Mouse (Mus musculus) ES-Bruce4 (cell line): Measurements from ENCODE around the gene Fkbpl. TPM values are rescaled to one million over a fixed set of nuclear protein-coding genes. Genes with fewer than 3 reads are reported as not detected.

Experiments
- H3K27ac ChIP-seq: 2 replicates; pipeline ENCODE4 v1.5.1; 2012; ENCODE audit warnings: low read length, inconsistent platforms; ENCODE audit not compliant: insufficient read depth
- H3K27me3 ChIP-seq: 2 replicates; pipeline ENCODE4 v1.6.1; 2012; ENCODE audit warnings: mild to moderate bottlenecking, low read length, inconsistent platforms; ENCODE audit not compliant: control insufficient read depth, poor library complexity, insufficient read depth, severe bottlenecking
- H3K36me3 ChIP-seq: 2 replicates; pipeline ENCODE4 v1.6.1; 2012; ENCODE audit warnings: inconsistent platforms, mild to moderate bottlenecking, low read length, moderate library complexity; ENCODE audit not compliant: control insufficient read depth, poor library complexity, insufficient read depth, severe bottlenecking
- H3K4me1 ChIP-seq: one replicate; pipeline ENCODE4 v1.8.1; 2011; ENCODE audit warnings: low read length; ENCODE audit not compliant: control insufficient read depth, insufficient read depth
- H3K4me3 ChIP-seq: 2 replicates; pipeline ENCODE4 v1.5.1; 2011; ENCODE audit warnings: low read depth, mild to moderate bottlenecking, low read length
- H3K9ac ChIP-seq: 2 replicates; pipeline ENCODE4 v1.6.1; 2012; ENCODE audit warnings: low read depth, mild to moderate bottlenecking, inconsistent platforms; ENCODE audit not compliant: poor library complexity, severe bottlenecking
- H3K9me3 ChIP-seq: replicated peaks from 2 replicates; pipeline ENCODE4 v1.6.1; 2012; ENCODE audit warnings: mild to moderate bottlenecking, low read length, inconsistent platforms; ENCODE audit not compliant: control insufficient read depth, poor library complexity, insufficient read depth, severe bottlenecking
- CTCF ChIP-seq: IDR thresholded peaks from one replicate; pipeline ENCODE4 v1.8.1; 2011; ENCODE audit warnings: low read depth, low read length
- EP300 ChIP-seq: IDR thresholded peaks from 2 replicates; pipeline ENCODE4 v1.6.1; 2011; ENCODE audit warnings: low read depth, low read length; ENCODE audit not compliant: insufficient read depth
- POLR2A ChIP-seq: IDR thresholded peaks from one replicate; pipeline ENCODE4 v1.8.1; 2011; ENCODE audit warnings: low read length; ENCODE audit not compliant: insufficient read depth
- polyA plus RNA-seq: library from polyadenylated mRNA; stranded (reverse); fragments of >200 nt; gene quantifications from 2 replicates; pipeline ENCODE4 v1.2.4, GENCODE M21; 2011; ENCODE audit warnings: low read depth; ENCODE audit not compliant: missing spikeins, insufficient read depth, insufficient read length

The Fkbpl gene
- polyA plus RNA-seq, 1 experiment, result 16.5 TPM

DNA sequence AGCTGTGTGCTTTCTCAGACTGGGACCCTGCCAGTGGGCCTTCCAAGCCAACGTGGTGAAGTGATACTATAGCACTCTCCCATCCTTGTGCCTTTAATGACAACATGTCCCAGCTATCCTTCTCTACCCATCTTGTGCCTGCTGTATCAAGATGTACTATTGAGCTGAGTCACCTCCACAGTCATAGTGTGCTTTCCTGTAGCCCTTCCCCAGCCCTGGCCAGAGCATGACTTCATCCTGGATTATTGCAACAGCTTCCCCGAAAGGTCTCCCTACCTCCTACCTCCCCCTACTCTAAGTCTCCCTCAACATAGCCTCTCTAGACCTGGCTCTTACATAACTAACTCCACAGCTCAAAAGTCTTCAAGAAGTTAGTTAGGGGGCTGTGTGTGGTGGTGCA, 8.9 kb upstream of the Fkbpl start:
- Histone ChIP-seq H3K27me3 (peaks cover 2% of the 10 kb centered on the region; the same call in 1 of the 2 replicates), H3K27ac (no peak overlapping the region), H3K9ac (no peak overlapping the region), H3K9me3 (no peaks in the 10 kb centered on the region), H3K4me3 (no peak overlapping the region), H3K4me1 (no peaks in the 10 kb centered on the region), H3K36me3 (no peaks in the 10 kb centered on the region)
- TF ChIP-seq POLR2A (no peak), CTCF (no peak)

DNA sequence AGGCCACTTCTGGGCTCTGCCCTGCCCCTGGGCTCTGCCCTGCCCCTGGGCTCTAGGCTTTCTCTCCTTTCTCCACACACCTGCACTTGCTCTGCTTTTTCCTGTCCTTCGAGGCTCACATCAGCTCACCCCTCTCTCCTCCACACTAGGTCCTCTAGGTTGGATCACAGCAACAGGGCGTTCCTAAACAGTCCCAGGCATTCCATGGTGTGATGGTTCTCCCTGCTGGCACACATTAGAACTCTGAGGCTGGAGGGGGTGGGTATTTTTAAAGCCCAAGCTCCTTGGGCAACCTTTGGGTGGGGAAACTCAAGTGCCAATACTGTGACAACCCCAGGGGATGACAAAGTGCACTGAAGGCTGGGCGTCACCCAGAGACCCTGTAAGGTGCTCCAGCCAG, 7.1 kb upstream of the Fkbpl start:
- no peaks in the 10 kb centered on the region for H3K27me3 ChIP-seq
- H3K9ac ChIP-seq, result no peak overlapping the region
- no peak overlapping the region for H3K4me3 ChIP-seq
- H3K36me3 ChIP-seq, result no peaks in the 10 kb centered on the region
- H3K27ac ChIP-seq, result no peak overlapping the region
- no peak for TF ChIP-seq CTCF
- TF ChIP-seq POLR2A, result no peak
- TF ChIP-seq EP300, result no peak
- no peaks in the 10 kb centered on the region for H3K9me3 ChIP-seq
- no peaks in the 10 kb centered on the region for H3K4me1 ChIP-seq

GRCm38 (mm10) chr17:34639461-34640255, 4.9 kb upstream of the Fkbpl start:
- H3K27ac ChIP-seq, result no peak overlapping the region
- no peak overlapping the region for H3K4me3 ChIP-seq
- H3K9me3 ChIP-seq, result no peaks in the 10 kb centered on the region
- no peaks in the 10 kb centered on the region for H3K36me3 ChIP-seq
- no peaks in the 10 kb centered on the region for H3K4me1 ChIP-seq
- H3K9ac ChIP-seq, result no peak overlapping the region
- no peak for TF ChIP-seq EP300
- TF ChIP-seq POLR2A, result no peak
- no peak for TF ChIP-seq CTCF
- H3K27me3 ChIP-seq, result no peaks in the 10 kb centered on the region

DNA sequence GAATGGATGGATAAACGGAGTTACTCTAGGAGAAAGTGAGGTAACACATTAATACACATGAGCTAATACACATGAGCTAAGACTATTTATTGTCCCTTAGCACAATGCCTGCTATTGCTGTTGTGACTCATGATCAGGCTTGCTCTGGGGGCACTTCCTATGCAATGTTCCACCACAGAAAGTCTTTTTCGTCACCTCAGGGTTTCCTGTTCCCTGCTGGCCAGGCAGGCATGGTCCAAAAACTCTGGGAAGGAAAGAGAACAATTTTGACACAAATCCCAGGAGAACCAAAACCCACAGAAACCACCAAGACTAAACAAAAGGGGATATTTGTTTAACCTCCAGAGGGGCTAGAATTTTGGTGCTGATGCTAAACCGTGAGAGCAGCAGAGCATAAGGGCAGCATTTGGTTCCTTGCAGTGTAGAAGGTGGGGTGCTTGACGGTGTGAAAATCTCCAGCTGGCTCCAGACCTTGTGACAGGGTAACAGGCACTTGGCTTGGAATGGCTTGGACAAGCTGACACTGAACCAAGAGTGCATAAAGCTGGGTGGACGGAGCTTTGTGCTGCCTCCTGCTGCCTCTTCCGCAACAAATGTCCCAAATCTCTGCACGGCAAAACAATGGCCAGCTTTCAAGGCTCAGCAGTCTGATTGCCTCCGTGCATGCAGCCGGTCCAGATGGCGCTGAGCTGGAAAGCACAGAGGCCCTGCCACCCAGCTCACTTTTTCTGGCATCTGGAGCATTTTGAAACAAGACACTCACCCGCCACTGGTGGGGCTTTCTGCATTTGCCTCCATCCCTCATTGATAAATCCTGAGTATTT, 3.6 kb upstream of the Fkbpl start:
- no peaks in the 10 kb centered on the region for H3K4me1 ChIP-seq
- H3K27me3 ChIP-seq, result no peaks in the 10 kb centered on the region
- no peak overlapping the region for H3K4me3 ChIP-seq
- H3K9me3 ChIP-seq, result no peaks in the 10 kb centered on the region
- TF ChIP-seq CTCF, result no peak
- no peaks in the 10 kb centered on the region for H3K36me3 ChIP-seq
- H3K9ac ChIP-seq, result no peak overlapping the region
- no peak overlapping the region for H3K27ac ChIP-seq

DNA sequence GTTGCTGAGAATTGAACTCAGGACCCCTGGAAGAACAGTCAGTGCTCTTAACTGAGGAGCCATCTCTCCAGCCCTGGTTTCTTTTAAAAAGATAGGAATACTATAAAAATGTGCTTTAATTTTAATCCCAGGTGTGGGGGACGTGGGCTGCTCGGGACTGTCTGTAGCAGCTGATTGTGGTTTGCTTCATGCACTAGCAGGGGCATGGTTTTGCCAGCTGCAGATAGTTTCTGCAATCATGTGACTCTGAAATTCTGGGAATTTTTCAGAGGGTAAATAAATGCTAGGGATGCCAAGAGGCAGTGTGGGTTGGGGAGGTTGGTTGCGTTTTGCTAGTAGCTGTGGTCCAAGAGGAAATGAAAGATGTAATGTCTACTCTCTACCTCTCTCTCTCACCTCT, 2.6 kb upstream of the Fkbpl start:
- no peak overlapping the region for H3K9ac ChIP-seq
- TF ChIP-seq POLR2A, result no peak
- TF ChIP-seq CTCF, result no peak
- no peak for TF ChIP-seq EP300
- H3K9me3 ChIP-seq, result no peaks in the 10 kb centered on the region
- no peaks in the 10 kb centered on the region for H3K36me3 ChIP-seq
- H3K4me3 ChIP-seq, result no peak overlapping the region
- H3K4me1 ChIP-seq, result no peaks in the 10 kb centered on the region
- H3K27ac ChIP-seq, result no peak overlapping the region
- H3K27me3 ChIP-seq, result no peaks in the 10 kb centered on the region

- TF ChIP-seq POLR2A, result no peak
- TF ChIP-seq EP300, result no peak
- TF ChIP-seq CTCF, result no peak
- Histone ChIP-seq H3K4me1 (no peaks in the 10 kb centered on the region), H3K27ac (no peak overlapping the region), H3K36me3 (no peaks in the 10 kb centered on the region), H3K4me3 (no peak overlapping the region), H3K27me3 (no peaks in the 10 kb centered on the region), H3K9me3 (no peaks in the 10 kb centered on the region), H3K9ac (no peak overlapping the region)
Observed at GRCm38 (mm10) chr17:34643379-34643778, 1.2 kb upstream of the Fkbpl start.
